Mouse (Mus musculus) testis, adult 2 months (tissue): ENCODE measurements around the gene Dnase1l1. TPM values are rescaled to one million over a fixed set of nuclear protein-coding genes. Genes with fewer than 3 reads are reported as not detected.

Experiments
- H3K27ac ChIP-seq: fragments of 200-500 bp; 2 replicates; pipeline ENCODE4 v1.5.1; 2012; ENCODE audit warnings: low read depth, low read length; ENCODE audit not compliant: control insufficient read depth, insufficient read depth
- H3K27me3 ChIP-seq: fragments of 200-500 bp; 2 replicates; pipeline ENCODE4 v1.6.1; 2012; ENCODE audit warnings: mild to moderate bottlenecking, low read length, moderate library complexity; ENCODE audit not compliant: control insufficient read depth, insufficient read depth
- H3K36me3 ChIP-seq: fragments of 200-500 bp; 2 replicates; pipeline ENCODE4 v1.6.1; 2012; ENCODE audit warnings: mild to moderate bottlenecking, low read length; ENCODE audit not compliant: control insufficient read depth, insufficient read depth
- H3K4me1 ChIP-seq: fragments of 200-500 bp; 2 replicates; pipeline ENCODE4 v1.6.1; 2012; ENCODE audit warnings: low read length; ENCODE audit not compliant: control insufficient read depth, insufficient read depth
- H3K4me3 ChIP-seq: fragments of 200-500 bp; 2 replicates; pipeline ENCODE4 v1.5.1; 2012; ENCODE audit warnings: low read depth, mild to moderate bottlenecking, low read length, moderate library complexity, mixed read lengths; ENCODE audit not compliant: control insufficient read depth
- CTCF ChIP-seq: fragments of 200-500 bp; IDR thresholded peaks from 2 replicates; pipeline ENCODE4 v1.5.1; 2012; ENCODE audit warnings: low read depth, mild to moderate bottlenecking, inconsistent platforms, low read length, moderate library complexity; ENCODE audit not compliant: control insufficient read depth, insufficient read depth, insufficient replicate concordance
- POLR2A ChIP-seq: fragments of 200-500 bp; IDR thresholded peaks from 2 replicates; pipeline ENCODE4 v1.6.1; 2012; ENCODE audit warnings: low read depth, mild to moderate bottlenecking, inconsistent platforms, low read length, moderate library complexity; ENCODE audit not compliant: control insufficient read depth
- polyA plus RNA-seq: library from polyadenylated mRNA; depleted of rRNA; stranded (reverse); fragments of >200 nt; gene quantifications from 2 replicates; pipeline ENCODE4 v1.2.3, GENCODE M21; 2012; rRNA removed

Dnase1l1 gene
- polyA plus RNA-seq, 1 experiment: 1.7 TPM

- Histone ChIP-seq H3K4me3 (no peak overlapping the region), H3K27ac (peak overlapping the region; percentile 32; the same call in 1 of the 2 replicates), H3K4me1 (peaks cover 4% of the 10 kb centered on the region), H3K27me3 (no peaks in the 10 kb centered on the region), H3K36me3 (no peaks in the 10 kb centered on the region)
- no peak for TF ChIP-seq POLR2A
- TF ChIP-seq CTCF: no peak
Observed at GRCm38 (mm10) chrX:74244614-74245083, 37.5 kb downstream of the Dnase1l1 start.

- H3K27ac ChIP-seq: no peak overlapping the region
- TF ChIP-seq CTCF (no peak), POLR2A (no peak)
- H3K4me3 ChIP-seq: no peak overlapping the region; the same call in 1 of the 2 replicates
- no peaks in the 10 kb centered on the region for H3K36me3 ChIP-seq
- no peaks in the 10 kb centered on the region for H3K27me3 ChIP-seq
- peaks cover 2% of the 10 kb centered on the region; the same call in 1 of the 2 replicates for H3K4me1 ChIP-seq
Observed at GRCm38 (mm10) chrX:74243807-74244206, 38.3 kb downstream of the Dnase1l1 start.

- Histone ChIP-seq H3K4me1 (peaks cover 2% of the 10 kb centered on the region; the same call in 1 of the 2 replicates), H3K36me3 (no peaks in the 10 kb centered on the region), H3K27ac (no peak overlapping the region), H3K4me3 (no peak overlapping the region), H3K27me3 (no peaks in the 10 kb centered on the region)
- TF ChIP-seq POLR2A (no peak), CTCF (no peak)
Observed at GRCm38 (mm10) chrX:74243396-74243795, 38.7 kb downstream of the Dnase1l1 start.

- H3K36me3 ChIP-seq: no peaks in the 10 kb centered on the region
- H3K4me1 ChIP-seq: 0 out of 2 replicates have a peak, but pooled peaks cover 2% of the 10 kb centered on the region
- H3K4me3 ChIP-seq: no peak overlapping the region
- TF ChIP-seq POLR2A (no peak), CTCF (no peak)
- H3K27ac ChIP-seq: no peak overlapping the region
- no peaks in the 10 kb centered on the region for H3K27me3 ChIP-seq
Observed at GRCm38 (mm10) chrX:74240332-74240731, 41.8 kb downstream of the Dnase1l1 start.

GRCm38 (mm10) chrX:74233196-74233595 is 48.9 kb downstream of the Dnase1l1 start:
- Histone ChIP-seq H3K4me3 (no peak overlapping the region), H3K36me3 (no peaks in the 10 kb centered on the region), H3K27me3 (no peaks in the 10 kb centered on the region), H3K27ac (no peak overlapping the region), H3K4me1 (no peaks in the 10 kb centered on the region)
- TF ChIP-seq POLR2A: no peak
- no peak for TF ChIP-seq CTCF

- TF ChIP-seq POLR2A (no peak), CTCF (no peak)
- no peaks in the 10 kb centered on the region for H3K27me3 ChIP-seq
- no peaks in the 10 kb centered on the region for H3K36me3 ChIP-seq
- no peak overlapping the region for H3K27ac ChIP-seq
- H3K4me3 ChIP-seq: no peak overlapping the region
- no peaks in the 10 kb centered on the region for H3K4me1 ChIP-seq
Observed at GRCm38 (mm10) chrX:74230038-74230437, 52.1 kb downstream of the Dnase1l1 start.

Other genes with a start within 250 kb of the Dnase1l1 start
- not detected in 2 replicates for gene Opn1mw, start 154.9 kb downstream of the Dnase1l1 start, polyA plus RNA-seq
- 0.74 and 0.76 TPM in 2 replicates for gene Mecp2, start 147.0 kb downstream of the Dnase1l1 start, polyA plus RNA-seq
- 1.2 and 1.7 TPM in 2 replicates for gene Tex28, start 114.5 kb downstream of the Dnase1l1 start, polyA plus RNA-seq
- gene Tktl1, start 105.1 kb downstream of the Dnase1l1 start, polyA plus RNA-seq: 5.6 and 6.8 TPM in 2 replicates
- gene Flna, start 32.5 kb downstream of the Dnase1l1 start, polyA plus RNA-seq: 49.6 and 96.4 TPM in 2 replicates
- gene Emd, start 27.6 kb downstream of the Dnase1l1 start, polyA plus RNA-seq: 29.9 and 33.6 TPM in 2 replicates
- 85.8 and 143 TPM in 2 replicates for gene Rpl10, start 11.5 kb downstream of the Dnase1l1 start, polyA plus RNA-seq
- gene Taz, start 425 bp downstream of the Dnase1l1 start, polyA plus RNA-seq: 17.4 and 20.0 TPM in 2 replicates
- 40.3 and 41.6 TPM in 2 replicates for gene Atp6ap1, start 14.8 kb upstream of the Dnase1l1 start, polyA plus RNA-seq
- 18.0 and 19.7 TPM in 2 replicates for gene Gdi1, start 22.7 kb upstream of the Dnase1l1 start, polyA plus RNA-seq
- 1.4 and 1.9 TPM in 2 replicates for gene Fam50a, start 30.7 kb upstream of the Dnase1l1 start, polyA plus RNA-seq
- 1.9 and 2.1 TPM in 2 replicates for gene Plxna3, start 46.7 kb upstream of the Dnase1l1 start, polyA plus RNA-seq
- 7.0 and 7.3 TPM in 2 replicates for gene Lage3, start 71.3 kb upstream of the Dnase1l1 start, polyA plus RNA-seq
- 11.5 and 13.2 TPM in 2 replicates for gene Ubl4a, start 90.9 kb upstream of the Dnase1l1 start, polyA plus RNA-seq
- 6.2 and 9.0 TPM in 2 replicates for gene Slc10a3, start 91.0 kb upstream of the Dnase1l1 start, polyA plus RNA-seq
- gene Fam3a, start 110.9 kb upstream of the Dnase1l1 start, polyA plus RNA-seq: 5.6 and 6.5 TPM in 2 replicates
- gene Ikbkg, start 111.0 kb upstream of the Dnase1l1 start, polyA plus RNA-seq: 2.1 and 2.9 TPM in 2 replicates
- 6.9 and 7.7 TPM in 2 replicates for gene G6pdx, start 146.9 kb upstream of the Dnase1l1 start, polyA plus RNA-seq
- 26.3 and 26.6 TPM in 2 replicates for gene Gm6880, start 199.1 kb upstream of the Dnase1l1 start, polyA plus RNA-seq